Mouse (Mus musculus) heart, adult 2 months (tissue): ENCODE results near the gene Shisal2b. TPM values are rescaled to one million over a fixed set of nuclear protein-coding genes. Genes with fewer than 3 reads are reported as not detected.

Experiments
- DNase-seq, 2 experiments: peaks; one replicate each; pipeline ENCODE4 v3.0.0; 2021
- H3K27ac ChIP-seq: fragments of 200-600 bp; 2 replicates; pipeline ENCODE4 v1.8.1; 2022
- H3K27me3 ChIP-seq: fragments of 200-500 bp; 2 replicates; pipeline ENCODE4 v1.6.1; 2012; ENCODE audit warnings: mild to moderate bottlenecking, low read length, inconsistent platforms, mixed read lengths; ENCODE audit not compliant: control insufficient read depth, insufficient read depth
- H3K36me3 ChIP-seq: fragments of 200-500 bp; 2 replicates; pipeline ENCODE4 v1.6.1; 2012; ENCODE audit warnings: low read length, inconsistent platforms; ENCODE audit not compliant: control insufficient read depth, insufficient read depth
- H3K4me1 ChIP-seq: fragments of 200-500 bp; 2 replicates; pipeline ENCODE4 v1.6.1; 2011; ENCODE audit warnings: low read length; ENCODE audit not compliant: control insufficient read depth, insufficient read depth
- H3K4me3 ChIP-seq: fragments of 200-600 bp; 2 replicates; pipeline ENCODE4 v1.8.1; 2022
- H3K79me2 ChIP-seq: fragments of 200-500 bp; replicated peaks from 2 replicates; pipeline ENCODE4 v1.6.1; 2012; ENCODE audit warnings: mild to moderate bottlenecking, inconsistent platforms, low read length, moderate library complexity, mixed read lengths; ENCODE audit not compliant: control insufficient read depth, insufficient read depth
- H3K9ac ChIP-seq: fragments of 200-500 bp; 2 replicates; pipeline ENCODE4 v1.6.1; 2012; ENCODE audit warnings: low read depth, mild to moderate bottlenecking, control low read depth, inconsistent platforms, low read length, mixed read lengths
- CTCF ChIP-seq: fragments of 200-600 bp; IDR thresholded peaks from 2 replicates; pipeline ENCODE4 v1.8.1; 2022; ENCODE audit warnings: antibody characterized with exemption, mild to moderate bottlenecking, moderate library complexity
- EP300 ChIP-seq: fragments of 200-500 bp; IDR thresholded peaks from 2 replicates; pipeline ENCODE4 v1.6.1; 2011; ENCODE audit warnings: low read depth, low read length, control low read depth; ENCODE audit not compliant: insufficient read depth
- POLR2A ChIP-seq: fragments of 200-500 bp; IDR thresholded peaks from 2 replicates; pipeline ENCODE4 v1.6.1; 2011; ENCODE audit warnings: mild to moderate bottlenecking, low read depth, low read length, control low read depth; ENCODE audit not compliant: insufficient read depth
- WGBS: fragments of 180-500 bp; shearing (Covaris S2); methylation state at CpG from one replicate; pipeline ENCODE4 v1.1.7; 2018; 5-methylcytosine and 5-hydroxymethylcytosine counted together
- intact Hi-C: fragments of 180-260 bp; cut with DNase I; formaldehyde crosslinking; loops from one replicate; pipeline ENCODE4 v1.15.1; 2025
- polyA plus RNA-seq: library from polyadenylated mRNA; depleted of rRNA; stranded (reverse); fragments of >200 nt; gene quantifications from 2 replicates; pipeline ENCODE4 v1.2.3, GENCODE M21; 2012
- total RNA-seq, 2 experiments: library from RNA; stranded (reverse); gene quantifications; 2 replicates each; pipeline ENCODE4 v1.2.3; 2021

Gene Shisal2b
- total and polyA plus RNA-seq, 3 experiments: not detected

DNA sequence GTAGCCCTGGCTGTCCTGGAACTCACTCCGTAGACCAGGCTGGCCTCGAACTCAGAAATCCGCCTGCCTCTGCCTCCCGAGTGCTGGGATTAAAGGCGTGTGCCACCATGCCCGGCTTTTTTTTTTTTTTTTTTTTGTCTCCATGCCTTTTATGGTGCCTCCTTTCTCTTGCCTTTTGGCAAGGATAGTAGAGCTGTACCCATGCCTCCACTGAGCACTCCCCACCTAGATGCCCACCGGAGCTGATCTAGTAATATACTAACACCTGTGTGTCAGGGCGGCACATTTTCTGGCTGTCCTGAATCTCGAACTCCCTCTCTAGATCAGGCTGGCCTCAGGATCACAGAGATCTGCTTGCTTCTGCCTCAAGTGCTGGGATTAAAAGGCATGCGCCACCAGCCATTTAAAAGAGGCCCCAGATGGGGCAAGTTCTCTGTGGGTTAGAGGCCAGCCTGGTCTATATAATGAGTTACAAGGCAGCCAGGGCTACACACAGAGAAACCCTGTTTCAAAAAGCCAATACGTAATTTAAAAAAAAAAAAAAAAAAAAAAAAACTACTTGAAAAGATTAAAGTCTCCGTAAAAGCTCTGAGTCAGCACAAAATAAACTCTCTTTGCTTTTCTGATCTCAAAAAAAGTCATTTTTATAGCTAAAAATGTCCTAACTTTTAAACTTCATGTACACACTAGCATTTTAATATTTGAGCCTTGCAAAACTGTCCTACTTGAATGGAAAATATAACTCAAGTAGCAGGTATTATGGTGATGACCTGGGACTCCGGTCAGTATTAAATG, 20.2 kb downstream of the Shisal2b start:
- no peaks in the 10 kb centered on the region for H3K4me1 ChIP-seq
- WGBS: 71% methylated on average over 11 of the region's 13 CpGs
- H3K4me3 ChIP-seq: no peak overlapping the region
- intact Hi-C loops: no loop called here
- H3K27me3 ChIP-seq: no peaks in the 10 kb centered on the region
- no peaks in the 10 kb centered on the region for H3K79me2 ChIP-seq
- no peak for DNase-seq
- no peak overlapping the region for H3K9ac ChIP-seq
- no peaks in the 10 kb centered on the region for H3K36me3 ChIP-seq
- no peak overlapping the region for H3K27ac ChIP-seq
- TF ChIP-seq EP300 (no peak), POLR2A (no peak)

DNA sequence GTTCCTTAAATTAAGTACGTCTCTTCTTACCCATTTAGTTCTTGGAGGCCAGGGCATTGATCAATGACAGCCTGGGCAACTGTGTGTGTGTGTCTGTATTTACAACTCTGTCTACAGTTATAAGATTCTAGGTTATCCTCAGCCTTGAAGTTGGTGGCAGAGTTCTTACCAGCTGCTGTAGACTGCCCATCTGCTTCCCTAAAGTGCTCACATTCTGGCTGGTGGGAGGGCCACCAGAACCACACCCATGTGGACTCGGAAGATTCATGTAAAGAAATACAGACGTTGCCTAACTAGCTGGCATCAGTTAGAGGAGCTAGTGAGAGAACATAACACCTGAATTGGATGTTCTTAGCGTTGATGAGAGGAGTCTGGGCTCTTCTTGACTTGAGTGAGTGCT, 21.8 kb downstream of the Shisal2b start:
- WGBS: 58% methylated on average over 4 of the region's 4 CpGs
- Histone ChIP-seq H3K27me3 (no peaks in the 10 kb centered on the region), H3K9ac (no peak overlapping the region), H3K4me3 (no peak overlapping the region), H3K4me1 (no peaks in the 10 kb centered on the region), H3K36me3 (no peaks in the 10 kb centered on the region), H3K79me2 (no peaks in the 10 kb centered on the region), H3K27ac (no peak overlapping the region)
- TF ChIP-seq CTCF (no peak), POLR2A (no peak), EP300 (no peak)
- intact Hi-C loops: no loop called here
- DNase-seq: no peak

DNA sequence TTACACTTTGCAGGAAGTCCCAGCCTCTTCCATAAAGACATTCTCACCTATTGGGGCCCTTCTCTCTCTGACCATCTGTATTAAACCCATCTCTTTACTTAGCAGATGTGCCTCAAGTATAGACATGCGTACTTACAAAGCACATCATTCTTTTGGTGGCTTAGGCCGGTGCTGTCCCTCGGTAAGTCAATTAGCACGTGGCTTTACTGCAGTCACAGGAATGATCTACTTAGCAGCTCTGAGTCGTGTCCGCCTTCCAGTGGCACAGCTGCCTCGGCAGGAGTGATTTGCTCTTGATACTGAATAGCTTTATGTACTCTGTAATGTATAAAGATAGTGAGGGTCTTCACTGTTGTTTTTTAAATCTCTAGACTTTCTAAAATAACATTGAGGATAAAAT, 26.1 kb downstream of the Shisal2b start:
- H3K4me1 ChIP-seq: no peaks in the 10 kb centered on the region
- DNase-seq: no peak
- intact Hi-C loops: no loop called here

DNA sequence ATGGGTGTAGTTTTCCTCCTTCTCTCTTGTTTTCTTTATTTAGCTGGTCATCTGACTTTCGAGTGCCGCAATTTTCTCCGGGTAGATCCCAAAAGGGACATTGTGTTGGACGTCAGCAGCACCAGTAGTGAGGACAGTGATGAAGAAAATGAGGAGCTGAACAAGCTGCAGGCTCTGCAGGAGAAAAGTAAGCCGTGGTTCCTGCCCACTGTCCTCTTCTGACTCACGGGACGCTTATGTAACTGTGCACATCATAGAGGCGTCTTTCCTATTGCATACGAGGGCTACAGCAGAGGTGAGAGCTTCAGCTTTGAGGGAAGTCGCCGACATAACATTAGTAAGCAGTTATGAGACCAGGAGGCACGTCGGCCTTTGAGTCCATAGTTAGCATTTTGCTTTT, 30.9 kb downstream of the Shisal2b start:
- WGBS: 95% methylated on average over 13 of the region's 13 CpGs
- TF ChIP-seq POLR2A (no peak), EP300 (no peak), CTCF (no peak)
- H3K27ac ChIP-seq: no peak overlapping the region
- intact Hi-C loops: no loop called here
- H3K79me2 ChIP-seq: no peaks in the 10 kb centered on the region
- H3K36me3 ChIP-seq: no peaks in the 10 kb centered on the region
- H3K4me3 ChIP-seq: no peak overlapping the region
- DNase-seq: no peak
- no peaks in the 10 kb centered on the region for H3K4me1 ChIP-seq
- H3K9ac ChIP-seq: no peak overlapping the region
- H3K27me3 ChIP-seq: no peaks in the 10 kb centered on the region

More for the DNA sequence above, 26.1 kb downstream of the Shisal2b start:
- H3K79me2 ChIP-seq: no peaks in the 10 kb centered on the region
- H3K27me3 ChIP-seq: no peaks in the 10 kb centered on the region
- no peaks in the 10 kb centered on the region for H3K36me3 ChIP-seq
- TF ChIP-seq EP300 (no peak), CTCF (no peak), POLR2A (no peak)
- WGBS: 61% methylated on average over 7 of the region's 7 CpGs
- H3K9ac ChIP-seq: no peak overlapping the region
- no peak overlapping the region for H3K4me3 ChIP-seq
- no peak overlapping the region for H3K27ac ChIP-seq

DNA sequence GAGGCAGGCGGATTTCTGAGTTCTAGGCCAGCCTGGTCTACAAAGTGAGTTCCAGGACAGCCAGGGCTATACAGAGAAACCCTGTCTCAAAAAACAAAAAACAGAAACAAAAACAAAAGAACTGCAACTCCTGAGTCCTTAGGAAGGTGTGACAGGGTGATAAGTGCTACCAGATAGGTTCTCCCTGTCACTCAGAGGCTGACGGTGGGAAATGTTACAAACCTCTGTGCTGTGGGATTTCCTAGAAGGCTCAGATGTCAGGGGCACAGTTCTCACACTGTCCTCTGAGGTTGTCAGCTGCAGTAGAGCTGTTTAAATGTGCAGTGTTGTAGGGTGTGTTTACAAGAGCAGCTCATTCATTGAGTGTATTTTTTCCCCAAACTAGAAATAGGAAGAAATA, 38.2 kb downstream of the Shisal2b start:
- DNase-seq: no peak
- Histone ChIP-seq H3K9ac (no peak overlapping the region), H3K79me2 (no peaks in the 10 kb centered on the region), H3K27ac (no peak overlapping the region), H3K27me3 (no peaks in the 10 kb centered on the region), H3K36me3 (no peaks in the 10 kb centered on the region), H3K4me1 (peaks cover 1% of the 10 kb centered on the region), H3K4me3 (no peak overlapping the region)
- intact Hi-C loops: no loop called here
- no peak for TF ChIP-seq EP300
- no peak for TF ChIP-seq POLR2A
- TF ChIP-seq CTCF: no peak
- 60% methylated on average over 2 of the region's 2 CpGs for WGBS

DNA sequence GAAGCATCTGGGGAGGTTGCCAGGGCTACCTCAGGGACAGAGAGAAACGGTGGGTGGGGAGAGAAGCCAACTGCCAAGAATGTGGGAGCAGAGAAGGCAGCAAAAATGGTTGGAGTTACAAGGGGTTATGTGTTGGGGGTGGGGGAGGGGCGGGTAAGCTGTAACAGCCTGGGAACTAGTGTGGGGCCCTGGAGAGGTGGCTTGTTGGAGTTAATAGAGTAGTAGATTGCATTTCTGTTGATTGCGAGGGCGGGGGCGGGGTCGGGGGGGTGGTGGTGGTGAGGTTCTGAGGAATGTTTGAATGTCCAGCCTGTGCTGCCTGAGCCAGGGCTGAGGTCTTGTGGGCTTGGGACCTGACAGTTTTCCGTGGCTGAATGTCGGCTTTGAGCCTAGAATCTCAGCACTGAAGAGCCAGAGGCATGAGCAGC, 41.3 kb downstream of the Shisal2b start:
- Histone ChIP-seq H3K27ac (no peak overlapping the region), H3K4me3 (no peak overlapping the region)
- no peak for DNase-seq

More for the DNA sequence above, 41.3 kb downstream of the Shisal2b start:
- Histone ChIP-seq H3K4me1 (peaks cover 1% of the 10 kb centered on the region), H3K27me3 (no peaks in the 10 kb centered on the region), H3K79me2 (peaks cover 1% of the 10 kb centered on the region; the same call in 1 of the 2 replicates), H3K9ac (no peak overlapping the region), H3K36me3 (no peaks in the 10 kb centered on the region; the same call in 1 of the 2 replicates)
- intact Hi-C loops: no loop called here
- WGBS: 27% methylated on average over 8 of the region's 8 CpGs
- TF ChIP-seq EP300 (no peak), CTCF (no peak), POLR2A (no peak)
